Mouse (Mus musculus): ENCODE measurements around the gene Gpr183. TPM values are rescaled to one million over a fixed set of nuclear protein-coding genes. Genes with fewer than 3 reads are reported as not detected.

Gpr183 gene
- polyA plus RNA-seq, 1 experiment: not detected

DNA sequence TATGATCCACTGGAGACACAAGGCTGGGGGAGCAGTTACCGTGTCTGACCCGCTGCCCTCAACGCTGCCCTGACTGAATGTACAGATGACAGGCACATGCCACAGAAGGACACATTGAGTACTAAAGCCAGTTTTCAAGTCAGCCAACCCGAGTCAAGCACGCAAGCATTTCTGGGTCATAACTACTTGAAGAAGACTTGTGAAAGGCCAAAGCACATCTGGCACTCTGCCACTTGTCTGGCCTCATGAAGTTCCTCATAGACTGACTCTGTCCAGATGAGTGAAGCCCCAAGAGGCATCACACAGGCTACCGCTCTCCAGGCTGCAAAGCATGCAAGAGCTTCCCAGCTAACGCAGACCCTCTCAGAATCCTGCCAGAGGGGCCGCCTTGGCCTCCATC is 31.8 kb upstream of the Gpr183 start:
- no peaks in the 10 kb centered on the region for H3K9me3 ChIP-seq (replicated peaks; ENCODE audit: control insufficient read depth, insufficient read depth, low read length, poor library complexity, severe bottlenecking)
- H3K27ac ChIP-seq (ENCODE audit: insufficient read depth, low read length): no peak overlapping the region
- no peaks in the 10 kb centered on the region for H3K36me3 ChIP-seq (ENCODE audit: control insufficient read depth, insufficient read depth, low read length, poor library complexity, severe bottlenecking)
- H3K9ac ChIP-seq (ENCODE audit: low read depth, poor library complexity, severe bottlenecking): no peak overlapping the region
- H3K4me1 ChIP-seq (ENCODE audit: control insufficient read depth, insufficient read depth, low read length): no peaks in the 10 kb centered on the region
- H3K27me3 ChIP-seq (ENCODE audit: control insufficient read depth, insufficient read depth, low read length, poor library complexity, severe bottlenecking): no peaks in the 10 kb centered on the region
- TF ChIP-seq CTCF (IDR thresholded peaks at IDR 0.05; ENCODE audit: low read depth, low read length) (no peak), EP300 (IDR thresholded peaks at IDR 0.05; ENCODE audit: insufficient read depth, low read depth, low read length) (no peak), POLR2A (IDR thresholded peaks at IDR 0.05; ENCODE audit: insufficient read depth, low read length) (no peak)
- no peak overlapping the region for H3K4me3 ChIP-seq (ENCODE audit: low read depth, low read length)

DNA sequence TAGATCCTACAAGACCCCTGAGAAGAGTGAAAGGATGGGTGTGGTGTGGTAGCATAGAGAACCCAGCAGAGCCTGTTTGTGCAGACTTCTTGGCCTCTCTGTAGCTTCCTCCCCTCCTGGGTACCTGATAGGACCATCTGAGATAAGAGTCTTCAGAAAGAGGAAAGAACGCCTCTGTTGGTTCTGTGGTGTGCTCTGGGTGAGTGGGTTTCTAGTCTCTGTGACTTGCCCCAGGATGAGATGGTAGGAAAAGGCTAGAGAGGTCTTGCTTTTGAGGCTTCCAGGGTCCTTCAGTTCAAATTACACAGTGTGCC is 30.5 kb upstream of the Gpr183 start:
- H3K27me3 ChIP-seq (ENCODE audit: control insufficient read depth, insufficient read depth, low read length, poor library complexity, severe bottlenecking): no peaks in the 10 kb centered on the region
- H3K9ac ChIP-seq (ENCODE audit: low read depth, poor library complexity, severe bottlenecking): no peak overlapping the region
- no peak overlapping the region for H3K4me3 ChIP-seq (ENCODE audit: low read depth, low read length)
- H3K36me3 ChIP-seq (ENCODE audit: control insufficient read depth, insufficient read depth, low read length, poor library complexity, severe bottlenecking): no peaks in the 10 kb centered on the region
- TF ChIP-seq EP300 (IDR thresholded peaks at IDR 0.05; ENCODE audit: insufficient read depth, low read depth, low read length) (no peak), POLR2A (IDR thresholded peaks at IDR 0.05; ENCODE audit: insufficient read depth, low read length) (no peak), CTCF (IDR thresholded peaks at IDR 0.05; ENCODE audit: low read depth, low read length) (no peak)
- H3K9me3 ChIP-seq (replicated peaks; ENCODE audit: control insufficient read depth, insufficient read depth, low read length, poor library complexity, severe bottlenecking): no peaks in the 10 kb centered on the region
- H3K4me1 ChIP-seq (ENCODE audit: control insufficient read depth, insufficient read depth, low read length): no peaks in the 10 kb centered on the region
- H3K27ac ChIP-seq (ENCODE audit: insufficient read depth, low read length): no peak overlapping the region

DNA sequence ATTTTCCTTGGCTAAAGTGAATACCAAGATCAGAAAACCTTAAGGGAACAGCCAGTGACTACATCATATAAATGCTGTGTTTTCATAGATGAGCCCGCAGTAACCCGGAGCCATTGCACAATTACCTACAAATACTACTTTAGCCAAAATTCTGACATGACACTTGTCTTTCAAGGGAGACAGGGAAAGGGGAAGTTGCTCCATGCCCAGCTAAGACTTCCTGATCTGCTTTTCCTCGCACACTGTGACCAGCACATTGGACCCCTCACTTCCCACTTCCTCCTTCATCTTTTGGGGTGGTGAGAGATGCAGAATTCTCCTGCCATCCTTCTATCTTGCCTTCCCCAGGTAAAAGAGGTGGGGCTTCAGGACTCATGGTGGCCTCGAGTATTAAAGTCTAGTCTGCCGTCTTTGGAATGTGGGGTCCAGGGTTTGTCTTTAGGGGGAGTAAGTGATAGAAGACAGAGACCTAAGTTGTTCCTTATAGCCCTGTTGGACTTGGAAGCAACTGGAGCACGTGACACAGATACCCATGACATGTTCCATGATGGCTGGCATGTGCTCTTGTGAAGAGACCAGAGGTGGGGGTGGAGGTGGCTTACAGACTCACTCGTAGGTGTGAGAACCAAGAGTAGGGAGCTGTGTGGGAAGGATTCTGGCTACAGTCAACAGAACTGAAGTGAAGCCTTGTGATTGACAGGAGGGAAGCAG is 30.0 kb upstream of the Gpr183 start:
- Histone ChIP-seq H3K4me3 (ENCODE audit: low read depth, low read length) (no peak overlapping the region), H3K9me3 (replicated peaks; ENCODE audit: control insufficient read depth, insufficient read depth, low read length, poor library complexity, severe bottlenecking) (no peaks in the 10 kb centered on the region), H3K27me3 (ENCODE audit: control insufficient read depth, insufficient read depth, low read length, poor library complexity, severe bottlenecking) (no peaks in the 10 kb centered on the region), H3K9ac (ENCODE audit: low read depth, poor library complexity, severe bottlenecking) (no peak overlapping the region), H3K27ac (ENCODE audit: insufficient read depth, low read length) (no peak overlapping the region), H3K36me3 (ENCODE audit: control insufficient read depth, insufficient read depth, low read length, poor library complexity, severe bottlenecking) (no peaks in the 10 kb centered on the region), H3K4me1 (ENCODE audit: control insufficient read depth, insufficient read depth, low read length) (no peaks in the 10 kb centered on the region)
- no peak for TF ChIP-seq EP300 (IDR thresholded peaks at IDR 0.05; ENCODE audit: insufficient read depth, low read depth, low read length)
- no peak for TF ChIP-seq CTCF (IDR thresholded peaks at IDR 0.05; ENCODE audit: low read depth, low read length)
- TF ChIP-seq POLR2A (IDR thresholded peaks at IDR 0.05; ENCODE audit: insufficient read depth, low read length): no peak

DNA sequence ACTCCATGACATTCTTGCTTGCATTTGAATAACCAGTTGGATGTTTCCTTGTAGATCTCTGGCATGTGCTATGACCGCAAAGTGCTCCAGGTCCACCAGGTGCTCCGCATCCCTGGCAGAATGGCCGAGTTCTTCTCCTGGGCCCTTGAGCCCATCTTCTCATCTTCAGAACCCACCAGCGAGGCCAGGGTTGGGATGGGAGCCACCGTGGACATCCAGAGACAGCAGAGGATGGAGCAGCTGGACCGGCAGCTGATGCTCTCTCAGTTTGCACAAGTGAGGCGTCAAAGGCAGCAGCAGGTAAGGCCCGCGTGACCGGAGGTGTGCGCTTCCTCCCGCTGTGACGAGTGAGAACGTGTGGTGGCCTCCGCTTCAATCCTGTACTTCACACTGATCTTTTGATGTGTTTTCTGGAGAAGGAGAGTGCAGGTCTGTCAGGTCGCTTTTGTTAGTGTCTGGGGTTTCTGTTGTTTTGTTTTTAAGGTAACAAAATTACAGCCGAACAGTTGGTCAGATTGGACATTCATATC is 29.2 kb upstream of the Gpr183 start:
- Histone ChIP-seq H3K27me3 (ENCODE audit: control insufficient read depth, insufficient read depth, low read length, poor library complexity, severe bottlenecking) (no peaks in the 10 kb centered on the region), H3K36me3 (ENCODE audit: control insufficient read depth, insufficient read depth, low read length, poor library complexity, severe bottlenecking) (no peaks in the 10 kb centered on the region), H3K27ac (ENCODE audit: insufficient read depth, low read length) (no peak overlapping the region), H3K4me1 (ENCODE audit: control insufficient read depth, insufficient read depth, low read length) (no peaks in the 10 kb centered on the region), H3K4me3 (ENCODE audit: low read depth, low read length) (no peak overlapping the region), H3K9me3 (replicated peaks; ENCODE audit: control insufficient read depth, insufficient read depth, low read length, poor library complexity, severe bottlenecking) (no peaks in the 10 kb centered on the region), H3K9ac (ENCODE audit: low read depth, poor library complexity, severe bottlenecking) (no peak overlapping the region)
- TF ChIP-seq EP300 (IDR thresholded peaks at IDR 0.05; ENCODE audit: insufficient read depth, low read depth, low read length) (no peak), CTCF (IDR thresholded peaks at IDR 0.05; ENCODE audit: low read depth, low read length) (no peak), POLR2A (IDR thresholded peaks at IDR 0.05; ENCODE audit: insufficient read depth, low read length) (no peak)

DNA sequence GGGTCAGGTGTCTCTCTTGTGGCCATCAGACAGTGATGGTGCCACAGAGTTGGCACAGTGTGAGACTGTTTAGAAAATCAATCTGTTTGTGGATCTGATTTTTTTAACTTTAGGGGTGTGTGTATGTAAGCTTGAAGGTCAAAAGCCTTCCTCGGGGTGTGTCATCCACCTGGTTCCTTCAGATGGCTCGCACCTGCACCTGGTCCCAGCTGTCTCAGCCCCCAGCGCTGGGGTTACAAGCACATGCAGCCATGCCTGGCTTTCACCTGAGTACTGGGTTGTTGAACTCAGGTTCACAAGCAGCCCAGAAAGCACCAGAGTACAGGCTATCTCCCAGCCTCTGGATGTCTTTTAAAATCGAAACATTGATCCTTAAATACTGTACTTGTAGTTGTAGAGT is 28.6 kb upstream of the Gpr183 start:
- Histone ChIP-seq H3K4me3 (ENCODE audit: low read depth, low read length) (no peak overlapping the region), H3K9ac (ENCODE audit: low read depth, poor library complexity, severe bottlenecking) (no peak overlapping the region), H3K9me3 (replicated peaks; ENCODE audit: control insufficient read depth, insufficient read depth, low read length, poor library complexity, severe bottlenecking) (no peaks in the 10 kb centered on the region), H3K36me3 (ENCODE audit: control insufficient read depth, insufficient read depth, low read length, poor library complexity, severe bottlenecking) (no peaks in the 10 kb centered on the region), H3K4me1 (ENCODE audit: control insufficient read depth, insufficient read depth, low read length) (no peaks in the 10 kb centered on the region), H3K27ac (ENCODE audit: insufficient read depth, low read length) (no peak overlapping the region), H3K27me3 (ENCODE audit: control insufficient read depth, insufficient read depth, low read length, poor library complexity, severe bottlenecking) (no peaks in the 10 kb centered on the region)
- TF ChIP-seq EP300 (IDR thresholded peaks at IDR 0.05; ENCODE audit: insufficient read depth, low read depth, low read length): no peak
- no peak for TF ChIP-seq CTCF (IDR thresholded peaks at IDR 0.05; ENCODE audit: low read depth, low read length)
- no peak for TF ChIP-seq POLR2A (IDR thresholded peaks at IDR 0.05; ENCODE audit: insufficient read depth, low read length)

DNA sequence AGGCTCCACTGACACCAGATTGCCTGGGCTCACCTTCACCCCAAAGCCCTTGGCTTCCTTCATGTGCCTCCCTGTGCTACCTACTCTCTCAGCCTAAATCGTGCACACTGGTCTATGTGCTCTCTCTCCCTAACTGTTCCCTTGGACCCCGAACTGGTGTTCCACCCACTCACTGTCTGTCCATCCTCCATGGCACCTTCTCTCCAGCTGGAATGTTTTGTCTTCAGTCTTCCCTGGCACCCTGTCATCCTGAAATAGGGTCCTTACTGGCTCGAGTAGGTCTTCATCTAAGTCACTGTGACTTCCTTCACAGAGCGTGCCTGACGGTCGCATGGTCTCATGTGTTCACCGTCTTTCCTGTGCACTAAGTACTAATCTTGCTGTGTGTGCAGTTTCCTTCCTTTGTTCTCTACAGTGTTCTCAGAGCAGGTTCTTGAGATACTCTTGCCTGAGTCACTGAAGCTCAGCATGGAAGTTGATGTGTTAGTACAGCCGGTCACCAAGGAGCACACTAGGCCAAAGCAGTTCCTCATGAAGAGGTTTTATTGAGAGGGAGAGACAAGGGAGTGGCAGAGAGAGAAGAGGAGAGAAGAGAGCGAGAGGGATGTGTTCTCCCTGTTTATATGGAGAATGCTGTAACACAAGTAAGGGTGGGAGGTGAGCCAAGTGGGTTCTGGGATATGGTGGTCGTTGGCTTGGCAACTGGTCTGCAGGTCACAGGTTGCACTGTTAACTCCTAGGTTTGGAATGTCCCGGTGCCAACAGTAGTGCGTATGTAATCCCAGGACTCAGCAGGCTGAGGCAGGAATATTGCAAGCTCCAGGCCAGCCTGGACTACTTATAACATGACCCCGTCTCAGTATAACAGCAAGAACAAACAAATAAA is 27.6 kb upstream of the Gpr183 start:
- H3K27ac ChIP-seq (ENCODE audit: insufficient read depth, low read length): no peak overlapping the region
- H3K36me3 ChIP-seq (ENCODE audit: control insufficient read depth, insufficient read depth, low read length, poor library complexity, severe bottlenecking): no peaks in the 10 kb centered on the region
- H3K4me3 ChIP-seq (ENCODE audit: low read depth, low read length): no peak overlapping the region
- no peaks in the 10 kb centered on the region for H3K4me1 ChIP-seq (ENCODE audit: control insufficient read depth, insufficient read depth, low read length)
- H3K9me3 ChIP-seq (replicated peaks; ENCODE audit: control insufficient read depth, insufficient read depth, low read length, poor library complexity, severe bottlenecking): no peaks in the 10 kb centered on the region
- no peak overlapping the region for H3K9ac ChIP-seq (ENCODE audit: low read depth, poor library complexity, severe bottlenecking)
- no peaks in the 10 kb centered on the region for H3K27me3 ChIP-seq (ENCODE audit: control insufficient read depth, insufficient read depth, low read length, poor library complexity, severe bottlenecking)
- TF ChIP-seq EP300 (IDR thresholded peaks at IDR 0.05; ENCODE audit: insufficient read depth, low read depth, low read length) (no peak), CTCF (IDR thresholded peaks at IDR 0.05; ENCODE audit: low read depth, low read length) (no peak), POLR2A (IDR thresholded peaks at IDR 0.05; ENCODE audit: insufficient read depth, low read length) (no peak)
